Mouse (Mus musculus) lung, postnatal 0 days (tissue): ENCODE measurements around the gene Rho.

ENCODE experiments used
- CTCF ChIP-seq: IDR thresholded peaks from 2 replicates; pipeline ENCODE4 v1.5.1; 2016; ENCODE audit warnings: antibody characterized with exemption, mild to moderate bottlenecking
- EP300 ChIP-seq: IDR thresholded peaks from 2 replicates; pipeline ENCODE4 v1.6.1; 2016; ENCODE audit warnings: antibody characterized with exemption, mild to moderate bottlenecking, control low read depth

GRCm38 (mm10) chr6:115969103-115969502 lies 37.6 kb downstream of the Rho start:
- TF ChIP-seq CTCF (no peak), EP300 (no peak)
